In genomic region chr13:83482087-83482486, GRCm38 (mm10) we compare ENCODE assay signal across 22 mouse cellular contexts. TPM values are rescaled to one million over a fixed set of nuclear protein-coding genes. Genes with fewer than 3 reads are reported as not detected.
DNase-seq lines count a peak whose midpoint lies in the region; ATAC-seq lines count a peak whose summit lies in the region.
"Had no signal": no experiment of that assay in that cellular context is flagged by ENCODE, and none has a peak within 500 bp of the region (broad histone marks: within the 10 kb centered on the region; RNA-seq: fewer than 3 reads in every experiment).

No protein-coding gene starts in this region.

- no peak overlapping the region for H3K9ac ChIP-seq in heart, embryonic 16.5 days (ENCODE audit: low read length)
- no peak overlapping the region for H3K9ac ChIP-seq in lung, embryonic 15.5 days
- H3K9ac ChIP-seq: embryonic facial prominence, embryonic 15.5 days; limb, embryonic 15.5 days; liver, embryonic 15.5 days; neural tube, embryonic 13.5 days had no signal

- intact Hi-C loops in heart, postnatal 25 days (cut with DNase I): no loop called here

- H3K4me3 ChIP-seq in heart, embryonic 16.5 days (ENCODE audit: low read length): no peak overlapping the region
- no peak overlapping the region for H3K4me3 ChIP-seq in lung, embryonic 15.5 days
- H3K4me3 ChIP-seq: embryonic facial prominence, embryonic 15.5 days; layer of hippocampus, adult 2 months; limb, embryonic 15.5 days; liver, embryonic 15.5 days; megakaryocyte, embryonic 14.5 days; neural tube, embryonic 13.5 days had no signal

- H3K4me2 ChIP-seq in heart, embryonic 16.5 days (ENCODE audit: low read depth, low read length): no peak overlapping the region
- no peak overlapping the region for H3K4me2 ChIP-seq in lung, embryonic 15.5 days
- H3K4me2 ChIP-seq: embryonic facial prominence, embryonic 15.5 days; limb, embryonic 15.5 days; liver, embryonic 15.5 days; neural tube, embryonic 13.5 days had no signal

- no peak for ATAC-seq in heart, embryonic 16.5 days (replicated peaks; ENCODE audit: extremely low read depth, insufficient read depth, low FRiP score)
- peak; percentile 39; the same call in 1 of the 2 replicates for ATAC-seq in lung, embryonic 15.5 days (ENCODE audit: borderline replicate concordance, extremely low read depth, low FRiP score, low TSS enrichment)

- 67% methylated on average over 5 of the region's 5 CpGs for WGBS in heart, embryonic 16.5 days
- 61% methylated on average over 5 of the region's 5 CpGs for WGBS in lung, embryonic 15.5 days

- peaks cover 11% of the 10 kb centered on the region for H3K4me1 ChIP-seq in heart, embryonic 16.5 days (ENCODE audit: control insufficient read depth, insufficient read depth, low read length)
- H3K4me1 ChIP-seq in lung, embryonic 15.5 days: 0 out of 2 replicates have a peak, but pooled peaks cover 4% of the 10 kb centered on the region
- H3K4me1 ChIP-seq: embryonic facial prominence, embryonic 15.5 days; limb, embryonic 15.5 days; liver, embryonic 15.5 days; neural tube, embryonic 13.5 days had no signal

- DNase-seq in adrenal gland, postnatal 14 days: peak; percentile 40
- no peak for DNase-seq in adrenal gland, postnatal 25 days
- DNase-seq in heart, postnatal 25 days (ENCODE audit: low spot score): no peak
- no peak for DNase-seq in lung, postnatal 14 days
- DNase-seq in skeletal muscle tissue, adult 2 months (ENCODE audit: low read depth, low spot score): peak; percentile 63
- DNase-seq: cerebellum, adult 11 months; cerebellum, postnatal 14 days; kidney, adult 18-20 months; kidney, postnatal 10 days; midbrain, embryonic 14.5 days; right cerebral cortex, adult 18-20 months; thymus, postnatal 25 days had no signal

- no peaks in the 10 kb centered on the region for H3K36me3 ChIP-seq in heart, embryonic 16.5 days (ENCODE audit: control insufficient read depth, insufficient read depth)
- H3K36me3 ChIP-seq in lung, embryonic 15.5 days: no peaks in the 10 kb centered on the region
- H3K36me3 ChIP-seq: embryonic facial prominence, embryonic 15.5 days; limb, embryonic 15.5 days; liver, embryonic 15.5 days; neural tube, embryonic 13.5 days had no signal

- H3K27ac ChIP-seq in heart, embryonic 16.5 days (ENCODE audit: low read length): peak overlapping the region; percentile 73
- no peak overlapping the region for H3K27ac ChIP-seq in lung, embryonic 15.5 days
- H3K27ac ChIP-seq: embryonic facial prominence, embryonic 15.5 days; layer of hippocampus, adult 2 months; limb, embryonic 15.5 days; liver, embryonic 15.5 days; neural tube, embryonic 13.5 days had no signal

- H3K9me3 ChIP-seq in heart, embryonic 16.5 days (replicated peaks; ENCODE audit: control insufficient read depth, low read length): no peaks in the 10 kb centered on the region
- H3K9me3 ChIP-seq in lung, embryonic 15.5 days: no peaks in the 10 kb centered on the region
- H3K9me3 ChIP-seq: embryonic facial prominence, embryonic 15.5 days; limb, embryonic 15.5 days; liver, embryonic 15.5 days; megakaryocyte, embryonic 14.5 days; neural tube, embryonic 13.5 days had no signal

- no peaks in the 10 kb centered on the region for H3K27me3 ChIP-seq in heart, embryonic 16.5 days (ENCODE audit: control insufficient read depth, insufficient read depth, low read length)
- no peaks in the 10 kb centered on the region for H3K27me3 ChIP-seq in lung, embryonic 15.5 days
- H3K27me3 ChIP-seq: CH12.LX; embryonic facial prominence, embryonic 15.5 days; limb, embryonic 15.5 days; liver, embryonic 15.5 days; megakaryocyte, embryonic 14.5 days; neural tube, embryonic 13.5 days had no signal

RNA-seq across cellular contexts. Expression of gene Mef2c, which starts 21.7 kb away (rescaled TPM):
- 43.2 and 53.7 TPM in 2 replicates for total RNA-seq in adrenal gland, postnatal 14 days (2021)
- 46.1 and 58.2 TPM in 2 replicates for total RNA-seq in adrenal gland, postnatal 25 days (2021)
- polyA plus RNA-seq in heart, embryonic 16.5 days (2015; fragmentation: Nextera tagmentation; extraction: Ambion mirVana): 89.6 and 116 TPM in 2 replicates
- total RNA-seq in heart, postnatal 25 days (2021): 10 to 100 TPM; 72.7 to 76.0 TPM
- polyA plus RNA-seq in lung, embryonic 15.5 days (2015; fragmentation: Nextera tagmentation; extraction: Ambion mirVana): 55.9 and 57.8 TPM in 2 replicates
- total RNA-seq: MEL had no signal

Comparison
In these comparisons a context has a peak if more than half of its experiments do, and no peak if none do; other contexts are left out.
1. DNase-seq: peak in adrenal gland, postnatal 14 days (single experiment) and skeletal muscle tissue, adult 2 months (single experiment); none in adrenal gland, postnatal 25 days (single experiment), heart, postnatal 25 days (single experiment) and lung, postnatal 14 days (single experiment).